Mouse (Mus musculus) CH12.LX (cell line): ENCODE results near the gene Vegfc. TPM values are rescaled to one million over a fixed set of nuclear protein-coding genes. Genes with fewer than 3 reads are reported as not detected.

Experiments used
- DNase-seq: peaks from one replicate; pipeline ENCODE4 v3.0.0-alpha.2; 2013; ENCODE audit errors: extremely low read depth
- H3K27ac ChIP-seq: 2 replicates; pipeline ENCODE4 v1.5.1; 2012; ENCODE audit warnings: low read depth, mild to moderate bottlenecking, control low read depth, moderate library complexity; ENCODE audit not compliant: insufficient read depth
- H3K27me3 ChIP-seq: replicated peaks from 2 replicates; pipeline ENCODE3; 2012; ENCODE audit warnings: inconsistent platforms
- H3K36me3 ChIP-seq, 2 experiments: replicated peaks in 1 of 2; 2 replicates each; pipeline versions ENCODE3 to v1.6.1; 2012; ENCODE audit warnings: inconsistent platforms in 1 of 2, low read length in 1 of 2, mild to moderate bottlenecking in 1 of 2, mixed read lengths in 1 of 2, moderate library complexity in 1 of 2; ENCODE audit not compliant: control insufficient read depth in 1 of 2, insufficient read depth in 1 of 2
- H3K4me1 ChIP-seq, 2 experiments: 2 replicates each; pipeline ENCODE4 v1.6.1; 2012; ENCODE audit warnings: inconsistent platforms in 1 of 2, moderate library complexity in 1 of 2; ENCODE audit not compliant: insufficient read depth in 2 of 2, control insufficient read depth in 1 of 2
- H3K4me2 ChIP-seq: 2 replicates; pipeline ENCODE4 v1.6.1; 2012; ENCODE audit warnings: low read depth, mild to moderate bottlenecking, control low read depth; ENCODE audit not compliant: poor library complexity, insufficient read depth, severe bottlenecking
- H3K4me3 ChIP-seq, 3 experiments: fragments of 150-350 bp in 1 of 3; sonication (generic) in 1 of 3; replicated peaks in 1 of 3; 2 replicates each; pipeline versions ENCODE3 to v1.5.1; 2011 to 2012; ENCODE audit warnings: low read depth in 2 of 3, low read length in 2 of 3, mild to moderate bottlenecking in 2 of 3, moderate library complexity in 2 of 3, control low read depth in 1 of 3, improper control_type of control experiment in 1 of 3, inconsistent platforms in 1 of 3, mixed read lengths in 1 of 3; ENCODE audit not compliant: poor library complexity in 1 of 3
- H3K79me2 ChIP-seq: replicated peaks from 2 replicates; pipeline ENCODE4 v1.6.1; 2012; ENCODE audit warnings: mild to moderate bottlenecking, moderate library complexity; ENCODE audit not compliant: control insufficient read depth, poor library complexity, insufficient read depth, severe bottlenecking; ENCODE audit errors: extremely low read depth
- H3K9ac ChIP-seq: 2 replicates; pipeline ENCODE4 v1.6.1; 2012; ENCODE audit warnings: low read depth, mild to moderate bottlenecking, control low read depth, moderate library complexity; ENCODE audit not compliant: insufficient read depth
- H3K9me3 ChIP-seq: replicated peaks from 2 replicates; pipeline ENCODE3; 2012; ENCODE audit warnings: low read length, inconsistent platforms, mixed read lengths
- BHLHE40 ChIP-seq: IDR thresholded peaks from 2 replicates; pipeline ENCODE4 v1.6.1; 2011; ENCODE audit warnings: mild to moderate bottlenecking, low read depth, low read length, improper control_type of control experiment
- CTCF ChIP-seq, 2 experiments: IDR thresholded peaks in 1 of 2; conservative IDR thresholded peaks in 1 of 2; 2 replicates each; pipeline ENCODE4 v1.5.1; 2011 to 2012; ENCODE audit warnings: low read depth in 2 of 2, low read length in 2 of 2, improper control_type of control experiment in 1 of 2, inconsistent platforms in 1 of 2, mild to moderate bottlenecking in 1 of 2, moderate library complexity in 1 of 2
- E2F4 ChIP-seq: IDR thresholded peaks from 2 replicates; pipeline ENCODE4 v1.6.1; 2011; ENCODE audit warnings: low read depth, low read length, improper control_type of control experiment; ENCODE audit not compliant: insufficient replicate concordance
- GABPA ChIP-seq: IDR thresholded peaks from 2 replicates; pipeline ENCODE4 v1.6.1; 2012; ENCODE audit warnings: low read depth, low read length, improper control_type of control experiment, inconsistent platforms; ENCODE audit not compliant: insufficient replicate concordance
- HCFC1 ChIP-seq: IDR thresholded peaks from 2 replicates; pipeline ENCODE4 v1.6.1; 2012; ENCODE audit warnings: low read depth, mild to moderate bottlenecking, inconsistent platforms, low read length, improper control_type of control experiment
- IRF4 ChIP-seq: IDR thresholded peaks from 2 replicates; pipeline ENCODE4 v1.6.1; 2014; ENCODE audit warnings: low read depth, mild to moderate bottlenecking, inconsistent platforms, low read length, improper control_type of control experiment
- JUND ChIP-seq: conservative IDR thresholded peaks from 2 replicates; pipeline ENCODE4 v1.6.1; 2011; ENCODE audit warnings: low read depth, low read length, improper control_type of control experiment
- MAFK ChIP-seq: IDR thresholded peaks from 2 replicates; pipeline ENCODE4 v1.6.1; 2011; ENCODE audit warnings: low read length, improper control_type of control experiment; ENCODE audit not compliant: insufficient replicate concordance
- MAX ChIP-seq: IDR thresholded peaks from 2 replicates; pipeline ENCODE4 v1.6.1; 2011; ENCODE audit warnings: low read length, improper control_type of control experiment
- MAZ ChIP-seq: IDR thresholded peaks from 2 replicates; pipeline ENCODE4 v1.6.1; 2012; ENCODE audit warnings: low read depth, mild to moderate bottlenecking, inconsistent platforms, low read length, improper control_type of control experiment, moderate library complexity
- MEF2A ChIP-seq: IDR thresholded peaks from 2 replicates; pipeline ENCODE4 v1.6.1; 2014; ENCODE audit warnings: low read depth, mild to moderate bottlenecking, inconsistent platforms, low read length, improper control_type of control experiment, borderline replicate concordance
- NRF1 ChIP-seq: IDR thresholded peaks from 2 replicates; pipeline ENCODE4 v1.6.1; 2014; ENCODE audit warnings: low read depth, mild to moderate bottlenecking, inconsistent platforms, low read length, improper control_type of control experiment, moderate library complexity
- POLR2A ChIP-seq: IDR thresholded peaks from 2 replicates; pipeline ENCODE4 v1.6.1; 2011; ENCODE audit warnings: low read depth, mild to moderate bottlenecking, improper control_type of control experiment, low read length
- RAD21 ChIP-seq: IDR thresholded peaks from 2 replicates; pipeline ENCODE4 v1.6.1; 2011; ENCODE audit warnings: low read depth, mild to moderate bottlenecking, low read length, improper control_type of control experiment, moderate library complexity
- RCOR1 ChIP-seq: conservative IDR thresholded peaks from 2 replicates; pipeline ENCODE4 v1.6.1; 2012; ENCODE audit warnings: low read depth, mild to moderate bottlenecking, inconsistent platforms, low read length, improper control_type of control experiment
- SMC3 ChIP-seq: IDR thresholded peaks from 2 replicates; pipeline ENCODE4 v1.6.1; 2011; ENCODE audit warnings: low read depth, low read length, improper control_type of control experiment
- TBP ChIP-seq: conservative IDR thresholded peaks from 2 replicates; pipeline ENCODE4 v1.6.1; 2011; ENCODE audit warnings: low read depth, low read length, improper control_type of control experiment
- UBTF ChIP-seq: IDR thresholded peaks from 2 replicates; pipeline ENCODE4 v1.6.1; 2012; ENCODE audit warnings: low read depth, mild to moderate bottlenecking, inconsistent platforms, low read length, improper control_type of control experiment, moderate library complexity
- USF1 ChIP-seq: IDR thresholded peaks from 2 replicates; pipeline ENCODE4 v1.6.1; 2014; ENCODE audit warnings: low read depth, mild to moderate bottlenecking, inconsistent platforms, low read length, improper control_type of control experiment
- ZC3H11A ChIP-seq: IDR thresholded peaks from 2 replicates; pipeline ENCODE4 v1.6.1; 2012; ENCODE audit warnings: low read depth, mild to moderate bottlenecking, inconsistent platforms, low read length, improper control_type of control experiment
- ZKSCAN1 ChIP-seq: IDR thresholded peaks from 2 replicates; pipeline ENCODE4 v1.6.1; 2012; ENCODE audit warnings: low read depth, inconsistent platforms, low read length, improper control_type of control experiment, borderline replicate concordance
- ZMIZ1 ChIP-seq: IDR thresholded peaks from 2 replicates; pipeline ENCODE4 v1.6.1; 2012; ENCODE audit warnings: low read depth, mild to moderate bottlenecking, inconsistent platforms, low read length, improper control_type of control experiment
- dilution Hi-C: fragments of 300-500 bp; cut with MboI; formaldehyde crosslinking; loops from 2 replicates; pipeline ENCODE4 v1.14.3; 2020; ENCODE audit warnings: low sequenced_read_pairs; ENCODE audit not compliant: extremely low pct_unique_long_range_greater_than_20kb, extremely low pct_ligation_motif_present
- in situ Hi-C: fragments of 300-500 bp; cut with MboI; formaldehyde crosslinking; loops from 3 replicates; pipeline ENCODE4 v1.14.3; 2019; ENCODE audit warnings: low sequenced_read_pairs, low pct_ligation_motif_present, low pct_unique_long_range_greater_than_20kb, mixed read lengths
- polyA plus RNA-seq: library from polyadenylated mRNA; unstranded; fragments of >175 nt; gene quantifications from 2 replicates; pipeline ENCODE4 v1.2.1, GENCODE M21; 2012; ENCODE audit warnings: low read depth; ENCODE audit not compliant: insufficient read length
- total RNA-seq, 2 experiments: library from RNA; depleted of rRNA; stranded (reverse); fragments of 300-350 nt in 1 of 2; fragments of >200 nt in 1 of 2; gene quantifications; 2 replicates each; pipeline ENCODE4 v1.2.3; 2012 to 2014

Gene Vegfc
- total and polyA plus RNA-seq, 3 experiments, result not detected

- no peak for DNase-seq
- in situ Hi-C loops, result no loop called here
- Histone ChIP-seq H3K4me3 (no peak overlapping the region), H3K79me2 (no peaks in the 10 kb centered on the region), H3K27me3 (no peaks in the 10 kb centered on the region), H3K9me3 (no peaks in the 10 kb centered on the region), H3K4me1 (no peaks in the 10 kb centered on the region), H3K9ac (no peak overlapping the region), H3K36me3 (no peaks in the 10 kb centered on the region), H3K4me2 (no peak overlapping the region), H3K27ac (no peak overlapping the region)
- dilution Hi-C loops, result no loop called here
- no peak for TF ChIP-seq MEF2A
- no peak for TF ChIP-seq TBP
- TF ChIP-seq SMC3, result no peak
- no peak for TF ChIP-seq CTCF (conservative IDR thresholded peaks at IDR 0.05 in 1 of 2, IDR thresholded peaks at IDR 0.05 in 1 of 2; ENCODE audit: low read depth in 2 of 2, low read length in 2 of 2)
- no peak for TF ChIP-seq ZMIZ1
- TF ChIP-seq RAD21, result no peak
- no peak for TF ChIP-seq JUND
- no peak for TF ChIP-seq MAX
- TF ChIP-seq ZKSCAN1, result no peak
- no peak for TF ChIP-seq ZC3H11A
- TF ChIP-seq BHLHE40, result no peak
- TF ChIP-seq RCOR1, result no peak
- TF ChIP-seq NRF1, result no peak
- TF ChIP-seq MAFK, result no peak
- TF ChIP-seq GABPA, result no peak
- no peak for TF ChIP-seq E2F4
- TF ChIP-seq USF1, result no peak
Observed at GRCm38 (mm10) chr8:54216250-54216649, 138.8 kb downstream of the Vegfc start.

GRCm38 (mm10) chr8:54228801-54229204, 151.4 kb downstream of the Vegfc start:
- in situ Hi-C loops (no loop called here), dilution Hi-C loops (no loop called here)
- Histone ChIP-seq H3K4me3 (no peak overlapping the region), H3K9ac (no peak overlapping the region), H3K4me1 (no peaks in the 10 kb centered on the region), H3K27ac (no peak overlapping the region), H3K9me3 (no peaks in the 10 kb centered on the region), H3K79me2 (no peaks in the 10 kb centered on the region), H3K4me2 (no peak overlapping the region), H3K27me3 (no peaks in the 10 kb centered on the region), H3K36me3 (no peaks in the 10 kb centered on the region)
- no peak for TF ChIP-seq HCFC1
- no peak for TF ChIP-seq CTCF (conservative IDR thresholded peaks at IDR 0.05 in 1 of 2, IDR thresholded peaks at IDR 0.05 in 1 of 2; ENCODE audit: low read depth in 2 of 2, low read length in 2 of 2)
- TF ChIP-seq IRF4, result no peak
- TF ChIP-seq ZKSCAN1, result no peak
- no peak for TF ChIP-seq JUND
- TF ChIP-seq TBP, result no peak
- no peak for TF ChIP-seq MAZ
- no peak for TF ChIP-seq POLR2A
- TF ChIP-seq MAX, result no peak
- no peak for TF ChIP-seq UBTF
- no peak for TF ChIP-seq RCOR1
- no peak for DNase-seq
